Mouse (Mus musculus) lung, embryonic 15.5 days (tissue): ENCODE data around the gene Olfr1412. TPM values are rescaled to one million over a fixed set of nuclear protein-coding genes. Genes with fewer than 3 reads are reported as not detected.

Source experiments
- ATAC-seq: fragments of 200-750 bp; cut with Nextera tagmentation; 2 replicates; pipeline ENCODE4 v1.8.0; 2017; ENCODE audit warnings: moderate number of reproducible peaks, borderline replicate concordance; ENCODE audit not compliant: low FRiP score, low TSS enrichment; ENCODE audit errors: extremely low read depth
- H3K27ac ChIP-seq: fragments of 300-500 bp; sonication (generic); 2 replicates; pipeline ENCODE4 v1.5.1; 2015; ENCODE audit warnings: moderate library complexity, mild to moderate bottlenecking, inconsistent platforms
- H3K27me3 ChIP-seq: fragments of 300-500 bp; sonication (generic); 2 replicates; pipeline ENCODE4 v1.6.1; 2015; ENCODE audit warnings: inconsistent platforms
- H3K36me3 ChIP-seq: fragments of 300-500 bp; sonication (generic); 2 replicates; pipeline ENCODE4 v1.6.1; 2015; ENCODE audit warnings: inconsistent platforms
- H3K4me1 ChIP-seq: fragments of 300-500 bp; sonication (generic); 2 replicates; pipeline ENCODE4 v1.6.1; 2015; ENCODE audit warnings: inconsistent platforms
- H3K4me2 ChIP-seq: fragments of 300-500 bp; sonication (generic); 2 replicates; pipeline ENCODE4 v1.6.1; 2015; ENCODE audit warnings: inconsistent platforms, mild to moderate bottlenecking, moderate library complexity
- H3K4me3 ChIP-seq: fragments of 300-500 bp; sonication (generic); 2 replicates; pipeline ENCODE4 v1.5.1; 2015; ENCODE audit warnings: mild to moderate bottlenecking, inconsistent platforms
- H3K9ac ChIP-seq: fragments of 300-500 bp; sonication (generic); 2 replicates; pipeline ENCODE4 v1.6.1; 2015; ENCODE audit warnings: inconsistent platforms
- H3K9me3 ChIP-seq: fragments of 300-500 bp; sonication (generic); 2 replicates; pipeline ENCODE4 v1.6.1; 2016; ENCODE audit warnings: inconsistent platforms
- WGBS: fragments of 180-500 bp; shearing (Covaris S2); methylation state at CpG from one replicate; pipeline ENCODE4 v1.1.7; 2015; 5-methylcytosine and 5-hydroxymethylcytosine counted together
- polyA plus RNA-seq: library from polyadenylated mRNA; unstranded; fragments of >200 nt; fragmentation: Nextera tagmentation; extraction: Ambion mirVana; gene quantifications from 2 replicates; pipeline ENCODE4 v1.2.1, GENCODE M21; 2015

Gene Olfr1412
- polyA plus RNA-seq = not detected in 2 replicates

- no peak within 1 kb of the TSS for H3K4me3 ChIP-seq
- 78% methylated on average over 2 of the region's 2 CpGs for WGBS
- H3K4me1 ChIP-seq = no peaks in the 10 kb centered on the region
- no peak within 1 kb of the TSS for H3K27ac ChIP-seq
- no peaks in the 10 kb centered on the region for H3K9me3 ChIP-seq
- no peaks in the 10 kb centered on the region for H3K27me3 ChIP-seq
- H3K9ac ChIP-seq = no peak within 1 kb of the TSS
- H3K4me2 ChIP-seq = no peak within 1 kb of the TSS
- ATAC-seq = no peak
- H3K36me3 ChIP-seq = no peaks in the 10 kb centered on the region
Measured at GRCm38 (mm10) chr1:92585479-92585878, at the start of gene Olfr1412. TSS of gene Olfr1412 (plus strand) at chr1:92585779.

DNA sequence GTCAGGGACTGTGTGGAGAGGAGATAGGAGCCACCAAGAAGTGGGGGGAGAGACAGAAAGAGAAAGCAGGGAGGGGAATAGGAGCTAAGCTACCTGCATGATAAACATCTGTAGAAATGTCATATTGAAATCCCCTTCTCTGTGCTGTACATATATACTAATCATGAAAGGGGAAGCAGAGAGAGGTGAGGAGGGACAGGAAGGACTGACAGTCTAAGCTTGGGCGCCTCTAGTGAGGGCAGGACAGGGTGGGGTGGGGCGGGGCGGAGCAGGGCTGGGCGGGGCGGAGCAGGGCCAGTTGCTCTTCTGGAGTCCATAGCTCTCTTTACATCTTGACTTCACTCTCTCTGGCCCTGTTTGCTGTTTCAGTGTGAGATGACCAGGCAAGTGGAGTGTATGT lies 48.6 kb upstream of the Olfr1412 start:
- no peak overlapping the region for H3K9ac ChIP-seq
- no peak for ATAC-seq
- no peaks in the 10 kb centered on the region for H3K36me3 ChIP-seq
- H3K9me3 ChIP-seq = no peaks in the 10 kb centered on the region
- H3K27ac ChIP-seq = no peak overlapping the region
- H3K4me2 ChIP-seq = no peak overlapping the region
- H3K4me1 ChIP-seq = no peaks in the 10 kb centered on the region
- WGBS = 24% methylated on average over 5 of the region's 5 CpGs
- no peaks in the 10 kb centered on the region for H3K27me3 ChIP-seq
- no peak overlapping the region for H3K4me3 ChIP-seq

DNA sequence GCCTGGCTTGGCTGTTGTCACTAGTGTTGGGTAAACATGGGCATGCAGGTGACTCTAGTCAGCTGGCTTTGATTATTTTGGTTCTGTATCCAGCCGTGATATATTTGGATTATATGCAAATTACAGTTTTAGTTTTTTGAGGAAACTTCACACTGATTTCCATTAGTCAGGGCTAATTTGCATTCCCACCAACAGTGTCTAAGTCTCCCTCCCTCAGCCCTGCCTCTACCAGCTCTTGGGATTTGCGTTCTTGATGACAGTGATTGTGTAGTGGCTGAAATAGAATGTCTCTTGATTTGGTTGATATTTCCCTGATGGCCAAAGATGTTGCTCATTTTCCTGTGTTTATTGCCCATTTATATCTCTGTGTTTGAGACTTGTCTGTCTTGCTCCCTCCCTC lies 46.5 kb upstream of the Olfr1412 start:
- H3K9ac ChIP-seq = no peak overlapping the region
- H3K4me1 ChIP-seq = no peaks in the 10 kb centered on the region
- H3K27ac ChIP-seq = no peak overlapping the region
- H3K9me3 ChIP-seq = no peaks in the 10 kb centered on the region
- no peak overlapping the region for H3K4me3 ChIP-seq
- H3K4me2 ChIP-seq = no peak overlapping the region
- ATAC-seq = no peak
- no peaks in the 10 kb centered on the region for H3K36me3 ChIP-seq
- H3K27me3 ChIP-seq = no peaks in the 10 kb centered on the region
- WGBS = 44% methylated on average over 2 of the region's 2 CpGs

DNA sequence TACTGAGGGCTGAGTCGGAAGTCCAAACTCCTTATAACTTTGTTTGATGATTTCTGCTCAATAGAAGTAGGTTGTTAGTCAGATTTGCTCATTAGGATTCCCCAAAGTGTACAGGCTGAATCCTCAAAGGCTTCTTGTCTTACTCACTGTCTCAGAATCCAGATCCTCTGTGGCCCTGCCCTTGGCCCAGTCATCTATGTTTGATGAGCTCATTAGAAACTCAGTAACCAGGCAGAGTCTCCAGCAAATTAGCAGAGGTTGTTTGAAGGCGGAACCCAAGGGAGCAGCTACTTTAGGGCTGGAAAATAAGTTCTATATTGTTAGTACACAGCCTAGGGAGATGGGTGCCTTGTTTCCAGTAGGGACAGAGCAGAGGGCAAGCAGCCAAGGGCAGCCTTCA lies 39.6 kb upstream of the Olfr1412 start:
- Histone ChIP-seq H3K27ac (no peak overlapping the region), H3K4me1 (no peaks in the 10 kb centered on the region), H3K4me2 (no peak overlapping the region), H3K36me3 (no peaks in the 10 kb centered on the region), H3K4me3 (no peak overlapping the region), H3K9me3 (no peaks in the 10 kb centered on the region), H3K27me3 (no peaks in the 10 kb centered on the region), H3K9ac (no peak overlapping the region)
- no peak for ATAC-seq
- 73% methylated on average over 2 of the region's 2 CpGs for WGBS

GRCm38 (mm10) chr1:92571022-92571421 lies 14.6 kb upstream of the Olfr1412 start, which contains the start of gene Olfr1413:
TSS of gene Olfr1413 (plus strand) at chr1:92571322.
- Histone ChIP-seq H3K4me3 (no peak within 1 kb of the TSS), H3K4me2 (no peak within 1 kb of the TSS), H3K36me3 (no peaks in the 10 kb centered on the region), H3K4me1 (no peaks in the 10 kb centered on the region), H3K27ac (no peak within 1 kb of the TSS), H3K9me3 (no peaks in the 10 kb centered on the region), H3K9ac (no peak within 1 kb of the TSS), H3K27me3 (no peaks in the 10 kb centered on the region)
- WGBS = 87% methylated on average over 3 of the region's 3 CpGs
- ATAC-seq = no peak

- H3K4me2 ChIP-seq = no peak within 1 kb of the TSS
- no peaks in the 10 kb centered on the region for H3K9me3 ChIP-seq
- no peak for ATAC-seq
- H3K27ac ChIP-seq = no peak within 1 kb of the TSS
- H3K36me3 ChIP-seq = no peaks in the 10 kb centered on the region
- no peaks in the 10 kb centered on the region for H3K27me3 ChIP-seq
- no peak within 1 kb of the TSS for H3K4me3 ChIP-seq
- no peak within 1 kb of the TSS for H3K9ac ChIP-seq
- no peaks in the 10 kb centered on the region for H3K4me1 ChIP-seq
Measured at GRCm38 (mm10) chr1:92594111-92594510, 8.5 kb downstream of the Olfr1412 start, which contains the start of gene Olfr1411. TSS of gene Olfr1411 (plus strand) at chr1:92594411.

DNA sequence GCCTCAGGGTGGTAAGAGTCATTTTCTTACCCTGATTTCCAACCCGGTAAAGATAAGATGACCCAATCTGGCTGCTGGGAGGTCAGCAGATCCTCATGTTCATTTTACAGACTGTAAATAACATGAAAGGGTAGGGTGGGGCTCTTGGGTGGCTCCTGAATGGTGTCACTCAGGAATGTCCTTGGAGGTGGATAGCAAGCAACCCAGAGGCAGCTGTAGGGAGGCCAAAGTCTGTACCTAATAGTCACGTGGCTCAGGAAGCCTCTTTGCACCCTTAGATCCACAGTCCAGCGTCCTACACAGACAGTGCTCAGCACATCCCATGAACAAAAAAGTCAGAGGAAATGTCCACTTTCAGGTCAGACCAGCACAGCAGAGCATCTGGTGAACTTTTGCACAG lies 10.4 kb downstream of the Olfr1412 start:
- no peak overlapping the region for H3K4me3 ChIP-seq

GRCm38 (mm10) chr1:92605482-92605881 lies 19.9 kb downstream of the Olfr1412 start, which contains the start of gene Olfr1410:
TSS of gene Olfr1410 (plus strand) at chr1:92605782.
- no peak within 1 kb of the TSS for H3K4me3 ChIP-seq
- no peaks in the 10 kb centered on the region for H3K4me1 ChIP-seq
- no peak within 1 kb of the TSS for H3K27ac ChIP-seq
- H3K27me3 ChIP-seq = no peaks in the 10 kb centered on the region
- no peak for ATAC-seq
- H3K9me3 ChIP-seq = no peaks in the 10 kb centered on the region
- 96% methylated on average over 1 of the region's 1 CpGs for WGBS
- H3K36me3 ChIP-seq = no peaks in the 10 kb centered on the region
- no peak within 1 kb of the TSS for H3K9ac ChIP-seq
- no peak within 1 kb of the TSS for H3K4me2 ChIP-seq

More for the DNA sequence above, 10.4 kb downstream of the Olfr1412 start:
- H3K4me2 ChIP-seq = no peak overlapping the region
- no peaks in the 10 kb centered on the region for H3K9me3 ChIP-seq
- ATAC-seq = no peak
- no peaks in the 10 kb centered on the region for H3K36me3 ChIP-seq
- no peaks in the 10 kb centered on the region for H3K4me1 ChIP-seq
- no peak overlapping the region for H3K27ac ChIP-seq
- no peaks in the 10 kb centered on the region for H3K27me3 ChIP-seq
- no peak overlapping the region for H3K9ac ChIP-seq
- WGBS = 65% methylated on average over 3 of the region's 3 CpGs

DNA sequence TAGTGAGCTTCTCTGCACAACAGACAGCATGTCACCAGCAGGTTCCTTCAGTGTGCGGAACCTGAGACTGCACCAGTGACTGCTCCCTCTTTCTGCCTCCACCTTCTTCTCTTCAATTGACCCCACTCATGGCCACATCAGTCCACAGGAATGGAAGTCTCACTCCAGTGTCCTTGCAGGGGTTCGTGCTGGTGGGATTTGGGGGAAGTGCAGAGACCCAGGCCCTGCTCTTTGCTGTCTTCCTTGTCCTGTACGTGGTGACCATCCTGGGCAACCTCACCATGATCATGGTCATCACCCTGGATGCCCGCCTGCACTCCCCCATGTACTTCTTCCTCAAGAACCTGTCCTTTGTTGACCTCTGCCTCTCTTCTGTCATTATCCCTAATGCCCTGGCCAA lies 22.1 kb downstream of the Olfr1412 start:
- Histone ChIP-seq H3K27me3 (no peaks in the 10 kb centered on the region), H3K4me2 (no peak overlapping the region), H3K36me3 (no peaks in the 10 kb centered on the region), H3K9ac (no peak overlapping the region), H3K27ac (no peak overlapping the region), H3K4me3 (no peak overlapping the region), H3K4me1 (no peaks in the 10 kb centered on the region), H3K9me3 (no peaks in the 10 kb centered on the region)
- 56% methylated on average over 4 of the region's 4 CpGs for WGBS
- ATAC-seq = no peak

- H3K36me3 ChIP-seq = no peaks in the 10 kb centered on the region
- ATAC-seq = no peak
- 4% methylated on average over 5 of the region's 5 CpGs for WGBS
- no peak overlapping the region for H3K9ac ChIP-seq
- no peak overlapping the region for H3K4me2 ChIP-seq
- H3K9me3 ChIP-seq = no peaks in the 10 kb centered on the region
- no peak overlapping the region for H3K27ac ChIP-seq
- H3K27me3 ChIP-seq = no peaks in the 10 kb centered on the region
- H3K4me1 ChIP-seq = no peaks in the 10 kb centered on the region
- no peak overlapping the region for H3K4me3 ChIP-seq
Measured at GRCm38 (mm10) chr1:92611008-92611407, 25.4 kb downstream of the Olfr1412 start.

DNA sequence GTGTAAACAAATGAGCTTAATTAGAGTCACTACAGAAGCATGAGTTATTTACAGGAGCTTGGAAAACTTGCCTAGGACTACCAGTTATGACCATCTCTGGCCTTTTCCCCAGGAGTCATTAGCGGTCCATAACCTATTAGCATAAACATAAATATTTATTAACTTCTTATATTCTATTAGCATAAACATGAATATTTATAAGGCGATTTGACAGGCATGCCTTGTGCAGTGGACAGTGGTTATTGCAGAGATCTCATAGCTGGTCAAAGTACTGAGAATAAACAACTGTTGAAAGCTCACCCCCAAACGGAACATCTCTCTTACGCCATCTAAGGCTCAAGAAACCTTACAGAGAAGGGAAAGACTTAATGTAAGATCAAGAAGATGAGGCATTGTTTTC lies 27.6 kb downstream of the Olfr1412 start:
- Histone ChIP-seq H3K4me1 (no peaks in the 10 kb centered on the region), H3K27ac (no peak overlapping the region), H3K9me3 (no peaks in the 10 kb centered on the region), H3K27me3 (no peaks in the 10 kb centered on the region), H3K4me2 (no peak overlapping the region), H3K4me3 (no peak overlapping the region), H3K9ac (no peak overlapping the region), H3K36me3 (no peaks in the 10 kb centered on the region)
- no peak for ATAC-seq
- WGBS = 40% methylated on average over 4 of the region's 4 CpGs

GRCm38 (mm10) chr1:92614516-92614915 lies 28.9 kb downstream of the Olfr1412 start:
- Histone ChIP-seq H3K27ac (no peak overlapping the region), H3K36me3 (no peaks in the 10 kb centered on the region), H3K4me1 (no peaks in the 10 kb centered on the region), H3K4me2 (no peak overlapping the region), H3K9ac (no peak overlapping the region), H3K4me3 (no peak overlapping the region), H3K27me3 (no peaks in the 10 kb centered on the region), H3K9me3 (no peaks in the 10 kb centered on the region)
- no peak for ATAC-seq
- WGBS = 12% methylated on average over 1 of the region's 1 CpGs

DNA sequence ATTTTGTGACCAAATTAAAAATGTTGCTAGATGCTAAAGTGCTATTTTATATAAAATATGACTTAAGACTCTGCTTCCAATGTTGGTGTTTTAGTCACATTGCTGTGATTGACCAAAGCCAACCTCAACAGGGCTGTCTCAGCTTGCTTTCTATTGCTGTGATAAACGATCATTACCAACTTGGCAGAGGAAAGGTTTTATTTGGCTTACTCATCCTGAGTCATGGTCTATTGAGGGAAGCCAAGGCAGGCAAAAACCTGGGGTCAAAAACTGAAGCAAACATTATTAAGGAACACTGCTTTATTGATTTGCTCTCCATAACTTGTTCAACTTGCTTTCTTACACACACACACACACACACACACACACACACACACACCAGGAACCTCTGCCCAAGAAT lies 30.5 kb downstream of the Olfr1412 start:
- 74% methylated on average over 1 of the region's 1 CpGs for WGBS

More for the DNA sequence above, 30.5 kb downstream of the Olfr1412 start:
- Histone ChIP-seq H3K4me2 (no peak overlapping the region), H3K27ac (no peak overlapping the region), H3K9ac (no peak overlapping the region), H3K4me3 (no peak overlapping the region), H3K4me1 (no peaks in the 10 kb centered on the region), H3K36me3 (no peaks in the 10 kb centered on the region), H3K9me3 (no peaks in the 10 kb centered on the region), H3K27me3 (no peaks in the 10 kb centered on the region)
- ATAC-seq = no peak
